Mouse (Mus musculus) heart, postnatal 0 days (tissue): ENCODE measurements around the gene Spib. TPM values are rescaled to one million over a fixed set of nuclear protein-coding genes. Genes with fewer than 3 reads are reported as not detected.

Experiments used
- ATAC-seq: fragments of 200-750 bp; cut with Nextera tagmentation; 2 replicates; pipeline ENCODE4 v1.8.0; 2017; ENCODE audit warnings: low read depth, moderate number of reproducible peaks, moderate library complexity; ENCODE audit not compliant: insufficient read depth
- DNase-seq: peaks from one replicate; pipeline ENCODE4 v3.0.0-alpha.2; 2016; ENCODE audit warnings: low spot score
- H3K27ac ChIP-seq: fragments of 300-500 bp; sonication (generic); 2 replicates; pipeline ENCODE4 v1.5.1; 2014; ENCODE audit warnings: low read depth, mild to moderate bottlenecking
- H3K27me3 ChIP-seq: fragments of 300-500 bp; sonication (generic); 2 replicates; pipeline ENCODE4 v1.6.1; 2014; ENCODE audit warnings: low read length, mixed read lengths; ENCODE audit not compliant: control insufficient read depth, insufficient read depth
- H3K36me3 ChIP-seq: fragments of 300-500 bp; sonication (generic); replicated peaks from 2 replicates; pipeline ENCODE4 v1.6.1; 2014; ENCODE audit warnings: low read length, mixed read lengths; ENCODE audit not compliant: control insufficient read depth, insufficient read depth
- H3K4me1 ChIP-seq: fragments of 300-500 bp; sonication (generic); 2 replicates; pipeline ENCODE4 v1.6.1; 2014; ENCODE audit warnings: antibody characterized with exemption; ENCODE audit not compliant: control insufficient read depth, insufficient read depth
- H3K4me2 ChIP-seq: fragments of 300-500 bp; sonication (generic); 2 replicates; pipeline ENCODE4 v1.6.1; 2014; ENCODE audit warnings: low read depth, mild to moderate bottlenecking, low read length, moderate library complexity
- H3K4me3 ChIP-seq: fragments of 300-500 bp; sonication (generic); 2 replicates; pipeline ENCODE4 v1.5.1; 2014; ENCODE audit warnings: low read depth, low read length
- H3K9ac ChIP-seq: fragments of 300-500 bp; sonication (generic); replicated peaks from 2 replicates; pipeline ENCODE4 v1.6.1; 2014; ENCODE audit warnings: low read depth, low read length, mixed read lengths
- H3K9me3 ChIP-seq: fragments of 300-500 bp; sonication (generic); replicated peaks from 2 replicates; pipeline ENCODE4 v1.6.1; 2016; ENCODE audit warnings: low read length; ENCODE audit not compliant: control insufficient read depth
- CTCF ChIP-seq: IDR thresholded peaks from 2 replicates; pipeline ENCODE4 v1.5.1; 2016; ENCODE audit warnings: antibody characterized with exemption, control low read depth, low read depth
- EP300 ChIP-seq: IDR thresholded peaks from 2 replicates; pipeline ENCODE4 v1.6.1; 2016; ENCODE audit warnings: antibody characterized with exemption, low read depth
- WGBS: fragments of 180-500 bp; shearing (Covaris S2); extraction: QIAGEN DNeasy Blood & Tissue Kit; methylation state at CpG from one replicate; pipeline ENCODE4 v1.1.7; 2014; 5-methylcytosine and 5-hydroxymethylcytosine counted together
- polyA plus RNA-seq: library from polyadenylated mRNA; unstranded; fragments of >200 nt; fragmentation: Nextera tagmentation; extraction: Ambion mirVana; gene quantifications from 2 replicates; pipeline ENCODE4 v1.2.1, GENCODE M21; 2015
- total RNA-seq: library from RNA; depleted of rRNA; stranded (reverse); fragments of >200 nt; gene quantifications from 2 replicates; pipeline ENCODE4 v1.2.3, GENCODE M21; 2014; ENCODE audit warnings: low replicate concordance; rRNA removed

Spib gene
- 1.2 and 2.6 TPM in 2 replicates for total RNA-seq
- polyA plus RNA-seq = 0.11 and 0.12 TPM in 2 replicates

- H3K27ac ChIP-seq = no peak within 1 kb of the TSS
- 70% methylated on average over 4 of the region's 4 CpGs for WGBS
- H3K4me2 ChIP-seq = no peak within 1 kb of the TSS
- peaks cover 10% of the 10 kb centered on the region; the same call in 1 of the 2 replicates for H3K4me1 ChIP-seq
- no peak for DNase-seq
- ATAC-seq = no peak
- H3K4me3 ChIP-seq = no peak within 1 kb of the TSS
- H3K27me3 ChIP-seq = no peaks in the 10 kb centered on the region
- H3K9me3 ChIP-seq = no peaks in the 10 kb centered on the region
- H3K36me3 ChIP-seq = peaks cover 25% of the 10 kb centered on the region; the same call in 1 of the 2 replicates
- TF ChIP-seq EP300 = no peak
- TF ChIP-seq CTCF = no peak
- no peak within 1 kb of the TSS for H3K9ac ChIP-seq
These were observed at the start of gene Spib for GRCm38 (mm10) chr7:44531946-44532732. Spib (minus strand) TSS chr7:44532071.

GRCm38 (mm10) chr7:44581637-44582036 lies 49.8 kb upstream of the Spib start:
- Histone ChIP-seq H3K4me1 (no peaks in the 10 kb centered on the region), H3K9me3 (no peaks in the 10 kb centered on the region; the same call in 1 of the 2 replicates), H3K9ac (no peak overlapping the region), H3K27me3 (peaks cover 17% of the 10 kb centered on the region), H3K4me3 (no peak overlapping the region), H3K4me2 (no peak overlapping the region), H3K36me3 (no peaks in the 10 kb centered on the region), H3K27ac (no peak overlapping the region)
- no peak for ATAC-seq
- 56% methylated on average over 6 of the region's 6 CpGs for WGBS
- DNase-seq = no peak
- TF ChIP-seq EP300 (no peak), CTCF (no peak)

DNA sequence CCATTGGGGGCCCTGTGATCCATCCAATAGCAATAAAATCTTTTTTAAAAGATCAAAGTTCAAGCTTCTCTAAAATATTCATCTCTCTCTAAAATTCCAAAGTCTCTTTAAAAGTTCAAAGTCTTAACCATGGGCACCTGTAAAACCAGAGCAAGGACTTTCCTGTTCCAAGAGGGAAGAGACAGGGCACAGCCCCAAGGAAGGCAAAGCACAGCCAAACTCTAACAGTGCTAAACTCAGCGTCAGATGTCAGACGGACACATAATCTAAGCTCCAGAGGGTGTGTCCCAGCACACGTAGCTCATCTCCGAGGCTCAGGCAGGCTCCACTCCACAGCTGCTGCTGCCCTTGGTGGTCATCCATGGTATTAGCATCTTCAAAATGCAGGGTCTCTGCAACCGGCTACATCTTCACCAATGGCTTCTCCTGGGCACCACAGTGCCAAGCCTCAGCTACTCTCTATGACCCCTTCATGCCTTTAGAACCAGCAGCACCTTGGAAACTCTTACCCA lies 44.5 kb upstream of the Spib start:
- ATAC-seq = no peak

DNA sequence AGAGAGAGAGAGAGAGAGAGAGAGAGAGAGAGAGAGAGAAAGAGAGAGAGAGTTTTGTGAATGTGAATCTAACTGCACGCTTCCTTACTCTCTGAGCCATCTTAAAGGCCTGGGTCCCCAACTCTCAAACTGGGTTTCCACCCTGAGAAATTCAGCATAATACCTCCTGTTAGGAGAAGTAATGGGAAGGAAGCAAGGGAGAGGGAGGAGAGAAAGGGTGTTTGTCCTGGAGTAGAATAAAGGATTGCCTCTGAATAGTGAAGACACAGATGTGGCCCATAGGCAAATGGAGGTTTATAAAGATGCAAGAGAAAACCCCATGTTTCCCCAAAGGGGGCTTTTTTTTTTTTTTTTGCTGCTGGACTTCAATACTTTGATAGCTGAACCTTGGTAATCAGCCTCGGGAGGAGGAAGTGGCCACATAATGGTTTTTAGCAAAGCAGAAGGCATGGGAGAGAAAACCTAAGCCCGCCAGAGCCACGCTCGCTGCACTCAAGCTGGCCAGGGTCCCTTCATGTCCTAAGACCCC lies 41.1 kb upstream of the Spib start:
- no peak for ATAC-seq
- H3K4me3 ChIP-seq = no peak overlapping the region
- H3K36me3 ChIP-seq = no peaks in the 10 kb centered on the region
- TF ChIP-seq CTCF (no peak), EP300 (no peak)
- no peaks in the 10 kb centered on the region for H3K4me1 ChIP-seq
- no peak overlapping the region for H3K27ac ChIP-seq
- 63% methylated on average over 5 of the region's 5 CpGs for WGBS
- no peak overlapping the region for H3K4me2 ChIP-seq
- DNase-seq = no peak
- no peaks in the 10 kb centered on the region for H3K9me3 ChIP-seq
- H3K27me3 ChIP-seq = 0 out of 2 replicates have a peak, but pooled peaks cover 10% of the 10 kb centered on the region
- H3K9ac ChIP-seq = no peak overlapping the region

More for the DNA sequence above, 44.5 kb upstream of the Spib start:
- no peak for DNase-seq
- Histone ChIP-seq H3K9ac (no peak overlapping the region), H3K4me3 (no peak overlapping the region), H3K27ac (no peak overlapping the region), H3K9me3 (no peaks in the 10 kb centered on the region; the same call in 1 of the 2 replicates), H3K36me3 (no peaks in the 10 kb centered on the region), H3K4me2 (no peak overlapping the region), H3K27me3 (0 out of 2 replicates have a peak, but pooled peaks cover 3% of the 10 kb centered on the region), H3K4me1 (no peaks in the 10 kb centered on the region)
- no peak for TF ChIP-seq EP300
- no peak for TF ChIP-seq CTCF
- 30% methylated on average over 5 of the region's 5 CpGs for WGBS

- DNase-seq (no peak), ATAC-seq (no peak)
- no peak within 1 kb of the TSS for H3K4me3 ChIP-seq
- no peak for TF ChIP-seq CTCF
- no peak for TF ChIP-seq EP300
- 44% methylated on average over 7 of the region's 7 CpGs for WGBS
- H3K9ac ChIP-seq = no peak within 1 kb of the TSS
- H3K27me3 ChIP-seq = 0 out of 2 replicates have a peak, but pooled peaks cover 10% of the 10 kb centered on the region
- no peaks in the 10 kb centered on the region for H3K4me1 ChIP-seq
- H3K9me3 ChIP-seq = no peaks in the 10 kb centered on the region
- H3K27ac ChIP-seq = no peak within 1 kb of the TSS
- H3K4me2 ChIP-seq = no peak within 1 kb of the TSS
- no peaks in the 10 kb centered on the region for H3K36me3 ChIP-seq
These were observed 40.4 kb upstream of the Spib start, which contains the start of gene Napsa for GRCm38 (mm10) chr7:44572213-44572701. Napsa (plus strand) TSS chr7:44572380.
